Mouse (Mus musculus) embryonic facial prominence, embryonic 11.5 days (tissue): ENCODE measurements at regions not wholly inside any gene's neighbourhood (a gene's known extent, or its start where the extent isn't known, plus 50 kb on each side); places are given as distances from the start of the nearest gene placed in this dataset.

ENCODE experiments used
- ATAC-seq: fragments of 200-750 bp; cut with Nextera tagmentation; replicated peaks from 2 replicates; pipeline ENCODE4 v1.8.0; 2017; ENCODE audit warnings: low read depth; ENCODE audit not compliant: insufficient number of reproducible peaks, low FRiP score, low TSS enrichment
- DNase-seq: peaks from one replicate; pipeline ENCODE4 v3.0.0-alpha.2; 2015; ENCODE audit warnings: low spot score
- H3K27ac ChIP-seq: fragments of 300-500 bp; sonication (generic); replicated peaks from 2 replicates; pipeline ENCODE4 v1.5.1; 2014; ENCODE audit warnings: mild to moderate bottlenecking, low read depth, low read length, control low read depth
- H3K27me3 ChIP-seq: fragments of 300-500 bp; sonication (generic); 2 replicates; pipeline ENCODE4 v1.6.1; 2014; ENCODE audit warnings: mild to moderate bottlenecking, low read length, moderate library complexity, mixed read lengths; ENCODE audit not compliant: control insufficient read depth, insufficient read depth
- H3K36me3 ChIP-seq: fragments of 300-500 bp; sonication (generic); replicated peaks from 2 replicates; pipeline ENCODE4 v1.6.1; 2014; ENCODE audit warnings: low read depth, mild to moderate bottlenecking, low read length, moderate library complexity, mixed read lengths; ENCODE audit not compliant: control insufficient read depth, insufficient read depth
- H3K4me1 ChIP-seq: fragments of 300-500 bp; sonication (generic); 2 replicates; pipeline ENCODE4 v1.6.1; 2014; ENCODE audit warnings: low read length, mixed read lengths; ENCODE audit not compliant: control insufficient read depth, insufficient read depth
- H3K4me2 ChIP-seq: fragments of 300-500 bp; sonication (generic); 2 replicates; pipeline ENCODE4 v1.6.1; 2014; ENCODE audit warnings: low read depth, mild to moderate bottlenecking, control low read depth, low read length, moderate library complexity
- H3K4me3 ChIP-seq: fragments of 300-500 bp; sonication (generic); 2 replicates; pipeline ENCODE4 v1.5.1; 2014; ENCODE audit warnings: low read depth, low read length, control low read depth
- H3K9ac ChIP-seq: fragments of 300-500 bp; sonication (generic); replicated peaks from 2 replicates; pipeline ENCODE4 v1.6.1; 2014; ENCODE audit warnings: mild to moderate bottlenecking, control low read depth, low read length
- H3K9me3 ChIP-seq: fragments of 300-500 bp; sonication (generic); replicated peaks from 2 replicates; pipeline ENCODE4 v1.6.1; 2016; ENCODE audit warnings: mild to moderate bottlenecking, low read length, inconsistent platforms, mixed read lengths; ENCODE audit not compliant: control insufficient read depth
- WGBS: fragments of 180-500 bp; shearing (Covaris S2); extraction: QIAGEN DNeasy Blood & Tissue Kit; methylation state at CpG from one replicate; pipeline ENCODE4 v1.1.7; 2014; 5-methylcytosine and 5-hydroxymethylcytosine counted together

DNA sequence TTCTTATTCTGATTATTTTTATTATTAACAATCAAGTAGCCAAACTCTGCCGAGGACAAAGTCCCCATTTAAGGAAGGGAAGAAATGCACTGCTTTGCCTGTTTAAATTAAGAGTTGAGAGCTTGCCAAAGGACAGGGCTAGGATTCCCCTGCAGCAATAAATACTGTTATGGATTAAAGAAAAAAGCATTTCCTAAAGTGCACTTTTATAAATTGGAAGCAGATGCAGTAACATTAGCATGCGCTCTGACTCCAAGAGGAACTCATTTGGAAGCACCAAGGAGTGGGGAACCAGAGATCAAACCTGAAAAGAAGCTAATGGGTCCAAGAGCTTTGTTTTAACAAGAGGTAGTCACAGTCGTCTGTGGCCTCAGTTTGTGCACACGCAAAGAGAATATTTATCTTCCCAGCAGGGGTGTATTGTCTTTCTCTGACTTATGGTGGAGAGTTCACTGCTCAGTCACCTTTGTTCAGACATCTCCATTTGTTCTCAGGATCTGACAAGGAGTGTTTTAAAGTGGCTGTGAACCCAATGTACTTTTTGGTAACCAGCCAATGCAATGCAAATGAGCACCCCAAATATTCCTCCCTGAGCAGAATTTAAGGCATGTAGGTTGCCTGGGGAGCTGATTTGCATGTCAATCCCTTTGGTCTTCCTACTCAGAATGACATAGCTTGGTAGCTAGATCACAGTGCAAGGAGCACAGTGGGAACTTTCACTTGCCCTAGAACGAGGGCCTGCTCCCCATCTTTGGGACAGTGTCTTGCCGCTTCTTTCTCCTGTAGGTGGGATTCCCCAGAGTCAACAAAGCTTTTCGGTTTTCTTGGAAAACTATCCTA is 119.1 kb upstream of the Nbea start:
- no peak overlapping the region for H3K9ac ChIP-seq
- H3K36me3 ChIP-seq = no peaks in the 10 kb centered on the region
- ATAC-seq = no peak
- DNase-seq = peak; percentile 78
- no peak overlapping the region for H3K4me3 ChIP-seq
- WGBS = 17% methylated on average over 7 of the region's 7 CpGs
- H3K27ac ChIP-seq = peak overlapping the region; percentile 1
- H3K27me3 ChIP-seq = no peaks in the 10 kb centered on the region
- H3K9me3 ChIP-seq = no peaks in the 10 kb centered on the region
- 0 out of 2 replicates have a peak, but pooled peaks cover 3% of the 10 kb centered on the region for H3K4me1 ChIP-seq
- H3K4me2 ChIP-seq = no peak overlapping the region

DNA sequence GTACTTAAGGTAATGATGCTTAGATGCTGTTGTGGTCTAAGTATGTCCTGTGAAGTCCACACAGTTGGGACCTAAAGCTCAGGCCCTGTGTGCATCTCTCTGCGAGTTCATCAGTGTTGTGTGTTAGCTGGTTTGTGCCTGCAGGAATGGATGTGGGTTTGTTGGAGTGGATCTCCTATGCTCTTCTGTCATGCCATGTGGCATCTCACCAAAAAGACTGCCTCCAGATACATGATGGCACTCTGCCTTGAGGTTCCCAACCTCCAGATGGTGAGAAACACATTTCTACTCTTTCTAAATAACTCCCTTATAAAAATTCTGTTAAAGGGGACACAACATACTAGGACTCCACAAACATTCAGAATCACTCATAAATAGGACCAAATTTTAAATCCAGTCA is 117.3 kb upstream of the Nbea start:
- H3K9me3 ChIP-seq = no peaks in the 10 kb centered on the region
- H3K4me3 ChIP-seq = no peak overlapping the region
- H3K4me1 ChIP-seq = 0 out of 2 replicates have a peak, but pooled peaks cover 3% of the 10 kb centered on the region
- no peaks in the 10 kb centered on the region for H3K36me3 ChIP-seq
- no peak overlapping the region for H3K9ac ChIP-seq
- no peak for DNase-seq
- WGBS = 90% methylated on average over 1 of the region's 1 CpGs
- no peak for ATAC-seq
- H3K27me3 ChIP-seq = no peaks in the 10 kb centered on the region
- H3K4me2 ChIP-seq = no peak overlapping the region
- no peak overlapping the region for H3K27ac ChIP-seq

DNA sequence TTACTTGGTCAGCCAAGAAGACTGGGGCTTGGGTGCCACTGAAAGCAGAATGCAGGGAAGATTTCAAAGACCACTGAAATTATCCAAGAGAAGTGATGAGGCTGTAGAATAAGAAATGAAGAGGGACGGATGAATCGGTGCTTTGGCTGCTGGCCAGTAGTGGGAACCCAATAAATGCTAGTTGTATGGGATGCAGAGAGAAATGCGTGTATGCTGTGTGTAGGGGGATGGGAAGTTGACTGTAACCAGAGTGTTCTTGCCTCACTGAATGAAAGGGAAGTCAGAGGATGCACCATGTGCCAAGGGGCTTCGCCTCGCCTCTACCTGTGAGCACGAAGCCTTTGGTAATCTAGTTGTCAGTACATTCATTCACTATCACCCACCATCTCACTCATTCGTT is 112.1 kb upstream of the Nbea start:
- Histone ChIP-seq H3K27me3 (no peaks in the 10 kb centered on the region), H3K9ac (no peak overlapping the region), H3K4me2 (no peak overlapping the region), H3K27ac (no peak overlapping the region), H3K36me3 (no peaks in the 10 kb centered on the region), H3K9me3 (no peaks in the 10 kb centered on the region), H3K4me3 (no peak overlapping the region), H3K4me1 (no peaks in the 10 kb centered on the region)
- DNase-seq = no peak
- no peak for ATAC-seq
- WGBS = 91% methylated on average over 7 of the region's 7 CpGs

- Histone ChIP-seq H3K4me2 (no peak overlapping the region), H3K27me3 (no peaks in the 10 kb centered on the region), H3K4me1 (no peaks in the 10 kb centered on the region), H3K27ac (no peak overlapping the region), H3K9me3 (no peaks in the 10 kb centered on the region), H3K9ac (no peak overlapping the region), H3K36me3 (no peaks in the 10 kb centered on the region), H3K4me3 (no peak overlapping the region)
- DNase-seq (no peak), ATAC-seq (no peak)
- WGBS = 94% methylated on average over 5 of the region's 5 CpGs
Measured at GRCm38 (mm10) chr3:56281507-56281906, 98.0 kb upstream of the Nbea start.

GRCm38 (mm10) chr3:56280330-56280957 is 96.9 kb upstream of the Nbea start:
- Histone ChIP-seq H3K27me3 (no peaks in the 10 kb centered on the region), H3K9me3 (no peaks in the 10 kb centered on the region), H3K4me1 (no peaks in the 10 kb centered on the region), H3K9ac (no peak overlapping the region), H3K4me3 (no peak overlapping the region), H3K27ac (no peak overlapping the region), H3K4me2 (no peak overlapping the region), H3K36me3 (no peaks in the 10 kb centered on the region)
- 71% methylated on average over 6 of the region's 6 CpGs for WGBS
- no peak for ATAC-seq
- DNase-seq = no peak

DNA sequence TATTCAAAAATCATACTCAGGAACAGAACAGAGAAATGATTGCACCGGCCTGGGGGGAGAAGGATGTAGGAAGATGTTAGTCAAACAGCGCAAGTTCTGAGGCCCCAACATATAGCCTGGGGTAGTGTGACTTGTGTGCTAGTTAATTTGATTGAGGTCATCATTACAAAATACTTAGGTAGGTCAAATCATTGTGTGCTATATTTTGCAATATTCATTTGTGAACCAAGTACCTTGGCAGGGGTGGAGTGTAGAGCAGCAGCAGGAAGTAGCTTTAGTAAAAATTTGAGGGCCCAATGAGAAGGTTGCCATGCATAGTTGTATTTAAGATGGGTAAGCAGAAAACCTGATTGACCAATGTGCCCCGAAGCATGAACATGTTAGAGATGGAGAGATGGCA is 89.1 kb upstream of the Nbea start:
- Histone ChIP-seq H3K36me3 (no peaks in the 10 kb centered on the region), H3K4me1 (no peaks in the 10 kb centered on the region), H3K4me2 (no peak overlapping the region), H3K9me3 (no peaks in the 10 kb centered on the region), H3K27me3 (no peaks in the 10 kb centered on the region), H3K9ac (no peak overlapping the region), H3K4me3 (no peak overlapping the region), H3K27ac (no peak overlapping the region)
- no peak for DNase-seq
- no peak for ATAC-seq
- 93% methylated on average over 3 of the region's 3 CpGs for WGBS

GRCm38 (mm10) chr3:56270241-56270830 is 86.8 kb upstream of the Nbea start:
- Histone ChIP-seq H3K4me2 (no peak overlapping the region), H3K27me3 (no peaks in the 10 kb centered on the region), H3K36me3 (no peaks in the 10 kb centered on the region), H3K9ac (no peak overlapping the region), H3K4me1 (no peaks in the 10 kb centered on the region), H3K4me3 (no peak overlapping the region), H3K9me3 (no peaks in the 10 kb centered on the region), H3K27ac (no peak overlapping the region)
- WGBS = 73% methylated on average over 6 of the region's 6 CpGs
- no peak for DNase-seq
- no peak for ATAC-seq
